Mouse (Mus musculus): ENCODE measurements around the gene Gmfb. TPM values are rescaled to one million over a fixed set of nuclear protein-coding genes. Genes with fewer than 3 reads are reported as not detected.

Gmfb gene
- total and polyA plus RNA-seq, 3 experiments, result 27.2 to 97.6 (median 70.1) TPM

GRCm38 (mm10) chr14:46862922-46863321 lies 40.9 kb upstream of the Gmfb start:
- dilution Hi-C loops (cut with MboI; ENCODE audit: extremely low pct_ligation_motif_present, extremely low pct_unique_long_range_greater_than_20kb, low sequenced_read_pairs), result no loop called here
- in situ Hi-C loops (cut with MboI; ENCODE audit: low pct_ligation_motif_present, low pct_unique_long_range_greater_than_20kb, low sequenced_read_pairs), result no loop called here
- no peak overlapping the region for H3K27ac ChIP-seq (ENCODE audit: insufficient read depth, low read depth)

GRCm38 (mm10) chr14:46853677-46854076 lies 31.6 kb upstream of the Gmfb start:
- TF ChIP-seq USF2 (conservative IDR thresholded peaks at IDR 0.05; ENCODE audit: low read depth, low read length) (no peak), ZNF384 (IDR thresholded peaks at IDR 0.05; ENCODE audit: low read depth, low read length) (no peak), PAX5 (IDR thresholded peaks at IDR 0.05; ENCODE audit: low read length) (no peak), SIN3A (IDR thresholded peaks at IDR 0.05; ENCODE audit: low read length) (no peak), E2F4 (IDR thresholded peaks at IDR 0.05; ENCODE audit: insufficient replicate concordance, low read depth, low read length) (no peak), CHD1 (IDR thresholded peaks at IDR 0.05; ENCODE audit: low read depth, low read length) (no peak), RCOR1 (conservative IDR thresholded peaks at IDR 0.05; ENCODE audit: low read depth, low read length) (no peak), JUND (conservative IDR thresholded peaks at IDR 0.05; ENCODE audit: low read depth, low read length) (no peak), POLR2AphosphoS2 (IDR thresholded peaks at IDR 0.05; ENCODE audit: low read depth, low read length) (no peak), HCFC1 (IDR thresholded peaks at IDR 0.05; ENCODE audit: low read depth, low read length) (no peak)
- Histone ChIP-seq H3K4me2 (ENCODE audit: insufficient read depth, low read depth, poor library complexity, severe bottlenecking) (no peak overlapping the region), H3K27ac (ENCODE audit: insufficient read depth, low read depth) (no peak overlapping the region), H3K27me3 (replicated peaks) (no peaks in the 10 kb centered on the region), H3K36me3 (replicated peaks in 1 of 2; ENCODE audit: control insufficient read depth in 1 of 2, insufficient read depth in 1 of 2, low read length in 1 of 2) (peaks cover 0 to 9% of the 10 kb centered on the region in 2 experiments), H3K79me2 (replicated peaks; ENCODE audit: control insufficient read depth, extremely low read depth, insufficient read depth, poor library complexity, severe bottlenecking) (no peaks in the 10 kb centered on the region), H3K4me3 (replicated peaks in 1 of 3; ENCODE audit: low read depth in 2 of 3, low read length in 2 of 3, poor library complexity in 1 of 3) (no peak overlapping the region), H3K4me1 (ENCODE audit: control insufficient read depth in 1 of 2, insufficient read depth in 2 of 2) (no peaks in the 10 kb centered on the region), H3K9me3 (replicated peaks; ENCODE audit: low read length) (no peaks in the 10 kb centered on the region), H3K9ac (ENCODE audit: insufficient read depth, low read depth) (no peak overlapping the region)
- dilution Hi-C loops (cut with MboI; ENCODE audit: extremely low pct_ligation_motif_present, extremely low pct_unique_long_range_greater_than_20kb, low sequenced_read_pairs), result no loop called here
- no peak for DNase-seq (ENCODE audit: extremely low read depth)
- in situ Hi-C loops (cut with MboI; ENCODE audit: low pct_ligation_motif_present, low pct_unique_long_range_greater_than_20kb, low sequenced_read_pairs), result no loop called here

More at GRCm38 (mm10) chr14:46862922-46863321, 40.9 kb upstream of the Gmfb start:
- no peak overlapping the region for H3K4me3 ChIP-seq (replicated peaks in 1 of 3; ENCODE audit: low read depth in 2 of 3, low read length in 2 of 3, poor library complexity in 1 of 3)
- H3K4me1 ChIP-seq (ENCODE audit: control insufficient read depth in 1 of 2, insufficient read depth in 2 of 2), result 0 out of 4 replicates have a peak, but pooled peaks cover 0 to 2% of the 10 kb centered on the region in 2 experiments
- H3K27me3 ChIP-seq (replicated peaks), result no peaks in the 10 kb centered on the region
- H3K36me3 ChIP-seq (replicated peaks in 1 of 2; ENCODE audit: control insufficient read depth in 1 of 2, insufficient read depth in 1 of 2, low read length in 1 of 2), result no peaks in the 10 kb centered on the region
- no peak for DNase-seq (ENCODE audit: extremely low read depth)
- TF ChIP-seq HCFC1 (IDR thresholded peaks at IDR 0.05; ENCODE audit: low read depth, low read length), result no peak
- no peak for TF ChIP-seq RAD21 (IDR thresholded peaks at IDR 0.05; ENCODE audit: low read depth, low read length)
- no peak overlapping the region for H3K4me2 ChIP-seq (ENCODE audit: insufficient read depth, low read depth, poor library complexity, severe bottlenecking)
- no peaks in the 10 kb centered on the region for H3K79me2 ChIP-seq (replicated peaks; ENCODE audit: control insufficient read depth, extremely low read depth, insufficient read depth, poor library complexity, severe bottlenecking)
- H3K9me3 ChIP-seq (replicated peaks; ENCODE audit: low read length), result no peaks in the 10 kb centered on the region
- H3K9ac ChIP-seq (ENCODE audit: insufficient read depth, low read depth), result no peak overlapping the region

GRCm38 (mm10) chr14:46849769-46850168 lies 27.7 kb upstream of the Gmfb start:
- TF ChIP-seq NRF1 (IDR thresholded peaks at IDR 0.05; ENCODE audit: low read depth, low read length) (no peak), ETS1 (conservative IDR thresholded peaks at IDR 0.05; ENCODE audit: low read depth, low read length) (no peak), HCFC1 (IDR thresholded peaks at IDR 0.05; ENCODE audit: low read depth, low read length) (no peak), RCOR1 (conservative IDR thresholded peaks at IDR 0.05; ENCODE audit: low read depth, low read length) (no peak), GABPA (IDR thresholded peaks at IDR 0.05; ENCODE audit: insufficient replicate concordance, low read depth, low read length) (no peak), POLR2A (IDR thresholded peaks at IDR 0.05; ENCODE audit: low read depth, low read length) (no peak), NELFE (IDR thresholded peaks at IDR 0.05; ENCODE audit: low read depth, low read length) (no peak), TBP (conservative IDR thresholded peaks at IDR 0.05; ENCODE audit: low read depth, low read length) (no peak), MAFK (IDR thresholded peaks at IDR 0.05; ENCODE audit: insufficient replicate concordance, low read length) (no peak), CTCF (conservative IDR thresholded peaks at IDR 0.05 in 1 of 2, IDR thresholded peaks at IDR 0.05 in 1 of 2; ENCODE audit: low read depth in 2 of 2, low read length in 2 of 2) (no peak), TCF12 (IDR thresholded peaks at IDR 0.05; ENCODE audit: low read depth, low read length) (no peak), RAD21 (IDR thresholded peaks at IDR 0.05; ENCODE audit: low read depth, low read length) (no peak), ELF1 (IDR thresholded peaks at IDR 0.05; ENCODE audit: low read depth, low read length) (no peak), USF1 (IDR thresholded peaks at IDR 0.05; ENCODE audit: low read depth, low read length) (no peak), MYC (IDR thresholded peaks at IDR 0.05; ENCODE audit: low read depth, low read length) (no peak)
- H3K36me3 ChIP-seq (replicated peaks in 1 of 2; ENCODE audit: control insufficient read depth in 1 of 2, insufficient read depth in 1 of 2, low read length in 1 of 2), result peaks cover 0 to 23% of the 10 kb centered on the region in 2 experiments
- DNase-seq (ENCODE audit: extremely low read depth), result no peak
- H3K4me3 ChIP-seq (replicated peaks in 1 of 3; ENCODE audit: low read depth in 2 of 3, low read length in 2 of 3, poor library complexity in 1 of 3), result no peak overlapping the region
- H3K27ac ChIP-seq (ENCODE audit: insufficient read depth, low read depth), result no peak overlapping the region
- no peak overlapping the region for H3K9ac ChIP-seq (ENCODE audit: insufficient read depth, low read depth)
- in situ Hi-C loops (cut with MboI; ENCODE audit: low pct_ligation_motif_present, low pct_unique_long_range_greater_than_20kb, low sequenced_read_pairs), result no loop called here
- H3K27me3 ChIP-seq (replicated peaks), result no peaks in the 10 kb centered on the region
- H3K4me1 ChIP-seq (ENCODE audit: control insufficient read depth in 1 of 2, insufficient read depth in 2 of 2), result no peaks in the 10 kb centered on the region
- no peak overlapping the region for H3K4me2 ChIP-seq (ENCODE audit: insufficient read depth, low read depth, poor library complexity, severe bottlenecking)
- no peaks in the 10 kb centered on the region for H3K9me3 ChIP-seq (replicated peaks; ENCODE audit: low read length)
- dilution Hi-C loops (cut with MboI; ENCODE audit: extremely low pct_ligation_motif_present, extremely low pct_unique_long_range_greater_than_20kb, low sequenced_read_pairs), result no loop called here
- no peaks in the 10 kb centered on the region for H3K79me2 ChIP-seq (replicated peaks; ENCODE audit: control insufficient read depth, extremely low read depth, insufficient read depth, poor library complexity, severe bottlenecking)

Measured in CH12.LX (cell line).